Mouse (Mus musculus): ENCODE results near the gene Nhlh2.

The Nhlh2 gene

DNA sequence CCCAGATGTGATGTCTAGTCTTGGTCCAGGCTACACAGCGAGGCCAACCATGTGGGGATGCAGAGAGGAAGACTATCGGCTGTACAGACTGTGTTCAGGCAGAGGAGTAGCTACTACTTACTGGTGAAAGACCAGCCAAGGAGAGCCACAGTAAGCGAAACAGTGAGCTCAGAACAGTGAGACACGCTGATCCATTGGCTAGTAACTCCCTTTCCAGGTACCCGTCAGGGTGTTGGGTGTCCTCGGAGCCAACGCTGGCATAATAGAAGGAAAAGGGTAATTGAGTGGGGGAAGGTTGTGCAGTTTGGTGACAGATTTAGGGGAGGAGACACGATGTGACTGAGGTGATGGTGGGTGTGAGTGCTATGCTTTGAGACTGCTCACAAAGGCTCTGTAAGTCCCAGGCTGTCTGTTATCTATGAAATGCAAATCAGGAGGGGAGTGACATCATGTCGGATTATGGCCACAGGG is 15.1 kb downstream of the Nhlh2 start:
- DNase-seq (ENCODE audit: low read depth, low spot score) = no peak

DNA sequence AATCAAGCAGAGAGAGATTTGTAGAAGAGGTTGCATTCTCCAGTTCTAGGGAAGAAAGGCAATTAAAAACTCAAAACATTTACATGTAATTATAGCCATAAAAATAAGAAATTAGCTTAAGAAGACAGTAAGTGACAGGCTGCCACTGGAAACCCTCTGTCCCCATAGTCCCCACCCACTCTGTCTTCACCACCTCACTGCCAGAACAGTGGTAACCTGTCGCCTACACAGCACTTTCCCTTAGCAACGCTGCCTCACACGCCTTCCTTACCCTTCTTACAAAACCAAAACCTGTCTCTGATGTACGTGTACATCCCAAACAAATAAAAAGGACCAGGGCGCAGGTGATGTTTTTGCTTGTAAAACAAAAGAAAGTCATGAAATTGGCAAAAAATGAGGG is 15.8 kb downstream of the Nhlh2 start:
- no peak for DNase-seq (ENCODE audit: low read depth, low spot score)

DNA sequence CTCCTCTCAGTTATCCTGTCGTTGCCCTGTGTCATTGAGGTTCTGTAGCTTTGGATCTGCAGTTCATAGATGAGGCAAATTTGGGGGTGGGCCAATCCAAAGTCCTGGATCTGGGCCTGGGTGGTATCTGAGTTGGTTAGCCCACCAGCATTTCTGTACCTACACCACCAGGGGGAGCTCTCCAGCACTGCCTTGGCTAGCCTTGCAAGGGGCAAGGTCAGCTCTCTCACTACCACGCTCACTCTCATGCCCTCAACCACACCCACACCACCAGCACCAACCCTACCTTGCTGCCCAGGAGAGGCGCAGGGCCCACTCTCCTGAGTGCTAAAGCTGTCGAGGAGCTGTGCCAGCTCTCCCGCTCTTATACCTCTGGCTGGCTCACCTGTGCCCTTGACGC is 18.0 kb downstream of the Nhlh2 start:
- peak; percentile 11 for DNase-seq (ENCODE audit: low read depth, low spot score)

DNA sequence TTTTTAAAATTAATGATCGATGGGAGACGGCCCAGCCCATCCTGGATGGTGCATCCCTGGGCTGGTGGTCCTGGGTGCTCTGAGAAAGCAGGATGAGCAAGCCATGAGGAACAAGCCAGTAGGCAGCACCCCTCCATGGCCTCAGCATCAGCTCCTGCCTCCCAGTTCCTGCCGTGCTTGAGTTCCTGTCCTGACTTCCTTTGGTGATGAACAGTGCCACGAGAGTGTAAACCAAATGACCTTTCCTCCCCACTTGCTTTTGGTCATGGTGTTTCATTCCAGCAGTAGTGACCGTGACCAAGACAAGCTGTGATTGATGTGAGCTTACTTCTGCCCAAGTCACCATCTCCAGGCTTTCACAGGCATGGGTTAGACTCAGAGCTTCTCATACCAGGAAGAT is 27.9 kb downstream of the Nhlh2 start:
- DNase-seq (ENCODE audit: low read depth, low spot score) = no peak

DNA sequence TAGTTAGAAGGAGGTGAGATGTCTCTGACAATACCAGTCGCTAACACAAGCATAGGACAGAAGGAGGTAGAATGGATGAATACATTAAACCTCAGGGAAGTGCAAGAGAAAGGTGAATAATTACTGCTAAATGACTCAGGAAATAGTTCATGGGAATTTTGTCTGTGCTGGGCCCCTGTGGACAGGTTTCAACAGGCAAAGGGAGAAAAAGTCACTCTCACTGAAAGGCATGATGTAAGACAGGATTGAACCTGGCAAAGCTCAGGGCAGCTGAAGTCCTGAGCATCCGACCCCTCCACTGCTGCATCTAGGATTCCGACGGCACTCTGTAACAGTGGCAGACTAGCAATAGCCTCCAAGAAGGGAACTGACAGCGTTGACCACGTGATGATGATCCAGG is 28.7 kb downstream of the Nhlh2 start:
- DNase-seq (ENCODE audit: low read depth, low spot score) = no peak

DNA sequence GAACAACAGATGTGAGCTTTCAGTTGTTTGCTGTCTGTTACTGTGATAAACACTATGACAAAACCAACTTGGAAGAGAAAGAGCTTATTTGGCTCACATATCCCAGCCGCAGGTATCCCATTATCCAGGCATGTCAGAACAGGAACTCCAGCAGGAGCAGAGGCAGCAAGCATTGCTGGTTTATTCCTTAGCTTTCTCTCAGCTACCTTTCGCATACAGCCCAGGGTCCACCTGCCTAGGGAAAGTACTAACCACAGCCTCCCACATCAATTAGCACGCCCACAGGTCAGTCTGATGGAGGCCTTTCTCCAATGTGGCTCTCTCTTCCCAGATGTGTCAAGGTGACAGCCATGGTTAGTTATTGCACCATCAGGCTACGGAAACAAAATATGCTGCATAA is 31.8 kb downstream of the Nhlh2 start:
- no peak for DNase-seq (ENCODE audit: low read depth, low spot score)

DNA sequence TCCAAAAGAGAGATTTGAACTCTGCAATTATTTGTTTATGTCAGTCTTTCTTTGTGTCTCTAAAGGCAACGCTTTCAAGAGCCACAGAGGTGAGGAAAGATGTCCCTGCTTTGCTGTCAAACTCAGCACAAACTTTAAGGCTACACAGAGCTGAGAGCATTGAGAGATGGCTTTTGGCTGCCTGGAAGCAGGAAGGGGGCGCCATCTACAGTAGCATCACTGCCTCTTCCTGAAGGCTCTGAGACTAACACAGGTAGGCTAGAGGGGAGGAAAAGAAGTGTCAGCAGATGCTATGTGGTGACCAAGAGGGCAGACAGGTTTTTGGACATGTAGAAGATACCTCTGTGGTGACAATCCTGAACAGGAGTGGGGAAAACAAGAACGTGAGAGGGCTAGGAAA is 35.2 kb downstream of the Nhlh2 start:
- DNase-seq (ENCODE audit: low read depth, low spot score) = no peak

DNA sequence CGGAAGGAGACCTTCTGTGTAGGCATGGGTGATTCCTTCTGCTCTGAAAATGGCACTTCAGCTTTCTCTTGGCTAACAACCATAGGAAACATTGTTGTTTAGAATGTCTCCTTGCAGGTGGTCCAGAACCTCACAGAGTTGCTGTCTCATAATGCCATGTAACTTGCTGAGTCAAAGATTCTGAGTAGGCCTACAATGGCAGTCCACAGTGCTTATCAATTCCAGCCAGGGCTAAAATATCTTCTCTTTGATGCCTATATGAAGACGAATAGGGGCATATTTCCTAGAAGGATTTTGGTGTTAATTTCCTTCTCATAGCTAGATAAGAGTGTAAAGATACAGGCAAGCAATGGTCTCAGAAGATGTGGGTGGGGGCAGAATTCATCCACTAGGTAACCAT is 37.7 kb downstream of the Nhlh2 start:
- DNase-seq (ENCODE audit: low read depth, low spot score) = no peak

DNA sequence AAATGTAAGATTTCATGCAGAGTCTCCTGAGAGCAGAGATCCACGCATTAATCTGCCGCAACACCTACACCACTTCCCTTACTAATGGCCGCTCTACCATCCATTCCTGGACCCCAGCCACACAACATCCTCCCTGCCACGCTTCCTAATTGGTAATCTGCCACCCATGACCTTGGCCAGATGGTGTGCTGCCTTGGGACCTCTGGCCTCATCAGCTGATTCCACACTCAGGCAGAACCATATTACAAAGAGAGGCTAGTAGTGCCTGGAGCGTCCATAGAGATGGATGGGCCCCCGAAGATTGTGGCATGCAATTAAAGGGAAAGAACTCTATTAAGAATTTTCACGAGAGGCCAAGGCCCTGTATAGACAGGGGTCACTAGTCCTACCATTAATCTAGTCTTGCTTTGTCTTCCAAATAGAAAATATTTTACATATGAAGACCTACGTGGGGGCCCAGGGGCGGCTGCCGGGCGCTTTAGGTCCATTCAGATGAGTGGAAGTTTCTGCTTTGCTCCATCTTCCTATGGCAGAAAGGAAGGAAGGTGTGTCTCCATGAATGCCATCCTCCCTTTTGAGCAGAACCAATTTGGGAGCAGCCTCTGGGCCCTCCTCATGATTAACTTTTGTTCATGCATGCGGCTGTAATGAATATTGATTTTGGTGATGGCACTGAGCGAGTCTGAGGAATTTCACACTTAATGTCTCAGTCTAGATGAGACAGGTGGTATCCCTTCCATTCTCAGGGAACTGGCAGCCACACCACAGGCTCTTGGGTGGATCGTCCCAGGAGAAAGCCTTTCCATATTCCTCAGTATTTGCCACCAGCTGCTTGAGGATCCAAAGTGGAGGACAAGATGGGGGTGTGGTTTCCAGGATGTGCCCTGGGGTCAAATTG is 39.6 kb downstream of the Nhlh2 start:
- no peak for DNase-seq (ENCODE audit: low read depth, low spot score)

DNA sequence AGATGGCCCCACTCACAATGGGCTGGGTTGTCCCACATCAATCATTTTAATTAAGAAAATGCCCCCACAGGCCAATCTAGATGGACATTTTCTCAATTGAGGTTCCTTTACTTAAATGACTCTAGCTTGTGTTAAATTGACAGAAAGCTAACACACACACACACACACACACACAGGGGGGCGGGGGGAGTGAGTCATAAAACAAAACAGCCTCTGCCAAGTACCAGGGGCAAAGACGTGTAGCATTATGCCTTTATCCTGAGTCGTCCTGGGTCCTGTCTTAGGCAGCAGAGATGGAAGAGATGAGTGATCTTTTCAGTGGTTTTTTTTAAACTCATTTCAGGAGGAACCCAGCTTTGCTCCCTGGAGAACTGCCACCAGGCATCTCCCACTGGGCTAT is 42.2 kb downstream of the Nhlh2 start:
- DNase-seq (ENCODE audit: low read depth, low spot score) = no peak

DNA sequence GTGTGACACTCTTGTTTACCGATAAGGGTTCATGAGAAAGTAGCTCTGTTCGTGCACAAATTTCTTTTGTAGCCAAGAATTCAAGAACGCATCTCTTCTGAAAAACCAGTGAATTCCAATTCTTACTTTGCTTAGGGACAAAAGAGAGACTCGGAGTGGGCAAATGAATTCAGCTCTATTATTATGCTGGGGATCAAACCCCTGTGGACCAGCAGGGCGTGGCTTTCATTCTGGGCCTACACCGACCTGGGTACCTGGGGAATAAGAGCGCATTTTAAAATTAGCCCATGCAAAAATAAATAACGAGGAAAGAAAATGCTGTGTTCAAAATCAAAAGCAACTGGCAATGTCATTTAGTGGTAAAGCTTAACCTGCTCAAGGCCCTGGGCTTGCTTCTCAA is 43.4 kb downstream of the Nhlh2 start:
- DNase-seq (ENCODE audit: low read depth, low spot score) = no peak

DNA sequence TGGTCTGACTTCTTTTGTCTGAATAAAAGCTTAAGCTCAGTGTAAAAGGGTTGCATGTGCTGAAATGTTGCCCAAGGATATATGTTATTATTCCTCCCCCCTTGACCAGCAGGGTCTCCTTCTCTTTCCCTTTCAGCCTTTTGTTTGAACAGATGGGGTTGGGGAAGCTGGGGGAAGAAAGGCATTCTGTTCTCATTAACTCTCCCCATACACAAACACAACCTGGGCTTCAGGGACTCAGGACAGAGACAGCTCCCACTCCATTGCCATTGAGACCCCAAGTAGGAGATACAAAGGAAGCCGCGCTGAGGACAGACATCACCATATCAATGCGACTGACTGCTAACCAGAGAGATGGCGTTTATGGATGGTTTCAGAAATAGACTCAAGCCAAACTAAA is 46.0 kb downstream of the Nhlh2 start:
- DNase-seq (ENCODE audit: low read depth, low spot score) = no peak

DNA sequence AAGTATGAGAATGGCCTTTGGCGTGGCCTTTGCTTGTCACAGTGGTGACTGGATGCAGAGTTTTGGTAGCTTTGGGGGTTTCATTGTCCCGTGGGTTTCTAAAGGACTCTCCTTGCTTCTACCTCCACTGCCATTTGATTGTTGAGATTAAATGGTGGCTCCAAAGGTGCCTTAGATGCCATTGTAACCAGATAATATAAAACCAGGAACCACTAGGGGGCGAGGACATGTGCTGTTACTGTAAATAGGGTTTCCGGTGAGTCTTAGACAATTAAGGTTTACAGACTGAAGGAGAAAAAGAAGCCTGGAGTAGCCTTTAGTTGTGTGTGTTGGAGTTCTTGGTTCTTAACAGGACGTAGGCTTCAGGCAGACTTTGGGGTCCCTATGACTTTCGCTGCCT is 50.2 kb downstream of the Nhlh2 start:
- DNase-seq (ENCODE audit: low read depth, low spot score) = no peak

DNA sequence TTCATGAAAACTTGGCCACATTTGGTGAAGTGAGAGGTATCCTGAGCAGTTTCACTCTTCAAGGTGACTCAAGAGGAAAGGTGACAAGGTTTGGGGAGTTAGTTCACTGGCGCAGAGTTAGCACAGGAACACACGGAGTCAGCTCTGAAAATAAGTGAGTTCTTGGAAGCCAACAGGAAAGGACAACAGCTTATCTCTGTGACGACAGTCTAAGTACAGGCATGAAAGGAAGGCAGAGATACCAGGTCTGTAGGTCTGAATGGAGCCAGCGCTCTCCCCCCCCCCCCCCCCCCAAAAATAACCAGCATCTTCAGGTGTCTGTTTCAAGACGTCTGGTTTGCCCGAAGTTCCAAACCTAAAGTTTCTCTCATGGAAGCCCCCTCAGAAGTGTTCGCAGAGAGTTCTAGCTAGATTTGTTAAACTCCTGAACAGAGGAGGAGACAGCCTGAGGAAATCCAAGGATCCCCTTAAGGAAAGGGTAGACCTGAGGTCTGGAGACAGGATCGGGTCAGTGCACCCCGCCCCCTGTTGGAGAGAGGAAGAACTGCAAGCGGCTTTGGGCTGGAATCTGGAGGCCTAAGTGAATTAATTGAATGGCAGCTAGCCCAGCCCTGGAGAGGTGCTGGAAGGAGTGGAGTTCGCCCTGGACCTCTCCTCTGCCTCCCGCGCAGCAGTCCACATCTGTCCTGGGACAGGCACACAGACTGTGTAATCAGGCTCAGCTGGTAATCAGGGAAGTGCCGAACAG is 52.2 kb downstream of the Nhlh2 start:
- peak; percentile 21 for DNase-seq (ENCODE audit: low read depth, low spot score)

DNA sequence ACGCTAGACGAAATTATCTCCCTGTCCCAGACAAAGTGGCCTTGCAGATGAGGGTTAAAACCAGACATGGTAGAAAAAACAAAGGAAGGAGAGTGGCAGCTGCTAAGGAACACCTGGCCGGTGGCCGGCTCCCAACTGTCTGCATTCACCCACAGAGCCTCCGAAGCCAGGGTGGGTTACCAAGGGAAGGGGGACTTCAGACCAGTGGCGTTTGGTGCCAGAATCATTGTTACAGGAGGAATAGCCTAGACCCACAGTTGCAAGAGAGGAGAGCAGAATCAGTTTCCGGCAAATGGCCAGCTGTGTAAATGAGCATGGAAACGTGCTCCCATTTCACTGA is 52.8 kb downstream of the Nhlh2 start:
- no peak for DNase-seq (ENCODE audit: low read depth, low spot score)

DNA sequence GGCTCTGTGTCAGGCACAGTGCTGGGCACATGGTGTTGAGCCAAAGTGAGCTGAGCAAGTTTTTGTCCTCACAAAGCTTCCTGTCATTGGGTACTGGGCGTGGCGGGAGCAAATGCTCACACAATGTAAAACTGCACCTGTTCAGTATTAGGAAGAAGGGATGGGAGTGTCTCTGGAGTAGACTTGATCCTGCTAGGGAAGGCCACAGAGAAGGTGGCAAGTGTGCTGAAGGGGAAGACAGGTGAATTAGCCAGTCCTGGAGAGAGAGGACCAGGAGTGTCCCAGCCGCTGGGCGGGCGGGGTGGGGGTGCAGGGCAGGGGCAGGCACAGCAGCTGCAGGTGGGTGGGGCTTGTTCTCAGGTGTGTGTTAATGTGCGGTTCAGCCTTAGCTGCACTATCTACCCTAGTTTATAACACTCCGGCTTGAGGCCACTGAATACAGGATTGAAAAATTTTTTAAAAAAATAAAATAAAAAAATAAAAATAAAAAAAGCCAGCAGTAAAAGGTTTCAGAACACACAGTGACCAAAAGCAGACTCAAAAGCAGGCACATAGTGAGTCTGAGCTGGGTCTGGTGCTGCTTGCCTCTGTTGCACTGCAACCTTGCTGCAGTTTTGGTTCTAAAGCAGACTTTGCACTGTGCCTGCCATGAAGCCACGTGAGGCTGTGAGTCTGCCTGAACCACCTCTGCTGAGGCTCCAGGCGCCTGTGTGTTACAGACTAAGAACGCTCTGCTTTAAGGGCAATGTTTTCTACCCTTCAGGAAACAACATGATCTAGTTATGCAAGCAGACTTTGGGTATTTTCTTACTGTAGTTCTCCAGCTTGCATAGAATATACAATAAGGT is 53.6 kb downstream of the Nhlh2 start:
- no peak for DNase-seq (ENCODE audit: low read depth, low spot score)

DNA sequence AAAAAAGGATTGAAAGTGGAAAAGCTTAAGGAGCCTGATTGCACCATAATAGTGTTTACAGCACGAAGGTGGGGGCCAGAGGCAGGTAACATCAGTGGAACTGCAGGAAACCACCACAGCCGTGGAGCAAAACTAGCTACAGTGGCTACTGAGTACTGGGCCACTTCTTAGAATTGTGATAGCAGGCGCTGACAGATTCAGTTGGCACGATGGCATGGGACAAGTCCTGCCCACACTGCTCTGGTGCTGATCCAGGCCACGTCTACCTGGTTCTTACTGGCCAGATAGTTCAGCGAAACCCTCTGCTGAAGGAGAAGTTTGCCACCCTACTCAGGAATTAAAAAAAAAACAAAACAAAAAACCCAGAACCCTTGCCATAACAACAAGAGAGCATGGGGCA is 54.7 kb downstream of the Nhlh2 start:
- no peak for DNase-seq (ENCODE audit: low read depth, low spot score)

Measured in c-Kit-negative CD71-positive TER-119-positive erythroid progenitor cells, embryonic 14.5 days (primary cell).